Mouse (Mus musculus): Measurements from ENCODE around the gene Klk5.

DNA sequence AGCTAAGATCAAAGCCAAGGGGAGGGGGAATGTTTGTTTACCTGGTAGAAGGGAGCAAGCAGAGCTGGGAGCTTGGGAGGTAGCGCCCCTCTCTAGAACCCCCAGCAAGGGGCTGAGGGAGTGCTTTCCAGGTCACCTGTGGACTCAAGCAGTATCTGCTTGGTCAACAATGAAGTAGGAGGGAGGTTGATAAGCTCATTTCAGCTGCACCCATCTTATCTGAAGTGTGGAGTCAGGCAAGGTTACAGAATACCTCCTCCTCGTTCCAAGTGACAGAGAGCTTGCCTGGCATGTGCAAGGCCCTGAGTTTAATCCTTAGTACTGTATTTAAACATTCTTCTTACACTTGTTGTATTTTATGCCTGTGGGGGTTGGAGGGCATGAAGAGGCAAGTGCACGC lies 13.9 kb downstream of the Klk5 start:
- TF ChIP-seq POLR2A (IDR thresholded peaks at IDR 0.05; ENCODE audit: extremely low read depth, insufficient read depth, low read length), result no peak
- TF ChIP-seq CTCF (IDR thresholded peaks at IDR 0.05; ENCODE audit: low read depth, low read length), result no peak
